Mouse (Mus musculus): ENCODE results near the gene Rasl10a. TPM values are rescaled to one million over a fixed set of nuclear protein-coding genes. Genes with fewer than 3 reads are reported as not detected.
A peak's percentile ranks its signal among the peaks of the same experiment; 100 is the strongest.

The Rasl10a gene
- 0.21 and 0.32 TPM in 2 replicates for polyA plus RNA-seq (2012; rRNA removed)
- polyA plus RNA-seq (2014; fragmentation: Nextera tagmentation; extraction: Ambion mirVana): 0.34 and 0.38 TPM in 2 replicates

DNA sequence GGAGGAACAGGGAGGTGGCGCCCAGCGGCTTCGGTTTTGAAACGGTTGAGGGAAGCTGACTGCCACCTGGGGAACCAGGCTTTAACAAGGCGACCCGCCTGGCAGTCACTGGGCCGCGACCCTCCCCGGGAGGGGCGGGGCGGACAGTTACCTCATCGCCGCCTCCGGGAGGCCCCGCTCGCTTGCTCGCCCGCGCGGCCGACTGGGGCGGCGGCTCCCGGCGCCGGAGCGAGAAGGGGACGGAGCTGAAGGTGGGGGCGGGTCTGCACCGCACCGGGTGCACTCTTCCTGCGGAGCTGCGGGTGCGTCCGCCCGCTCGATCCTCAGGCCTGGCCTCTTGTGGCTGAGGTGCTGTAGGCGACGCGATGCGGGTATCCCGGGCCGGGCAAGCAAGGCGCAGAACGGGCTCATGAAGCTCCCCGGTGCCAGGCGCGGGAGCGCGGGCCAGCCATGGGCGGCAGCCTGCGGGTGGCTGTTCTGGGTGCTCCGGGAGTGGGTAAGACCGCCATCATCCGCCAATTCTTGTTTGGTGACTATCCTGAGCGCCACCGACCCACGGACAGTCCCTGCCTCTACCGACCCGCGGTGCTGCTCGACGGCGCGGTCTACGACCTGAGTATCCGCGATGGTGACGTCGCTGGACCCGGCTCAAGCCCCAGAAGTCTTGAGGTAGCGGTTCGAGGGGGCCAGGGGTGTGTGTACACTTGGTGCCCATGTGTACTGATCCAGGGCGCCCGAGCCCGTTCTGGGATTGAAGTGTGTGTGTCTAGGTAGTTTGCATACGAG is at the start of gene Rasl10a:
Gene Rasl10a (plus strand): TSS at position 273 of the 786 bp plus-strand sequence.
- Histone ChIP-seq H3K4me3 (ENCODE audit: insufficient read depth in 1 of 2, low read depth in 2 of 2, low read length in 2 of 2) (peak within 1 kb of the TSS; percentile 8 to 46; a peak in 3 of 4 replicates), H3K27me3 (ENCODE audit: control insufficient read depth, insufficient read depth, low read length) (peaks cover 79% of the 10 kb centered on the region)
- WGBS (ENCODE audit: insufficient replicate concordance): 2% methylated on average over 75 of the region's 77 CpGs

GRCm38 (mm10) chr11:5008867-5009266 is 49.1 kb upstream of the Rasl10a start:
- Histone ChIP-seq H3K4me2 (ENCODE audit: low read depth) (peak overlapping the region; percentile 83), H3K36me3 (replicated peaks; ENCODE audit: control insufficient read depth, insufficient read depth, low read depth) (peaks cover 24% of the 10 kb centered on the region), H3K4me1 (replicated peaks; ENCODE audit: control insufficient read depth in 2 of 2, insufficient read depth in 2 of 2, low read length in 1 of 2) (peaks cover 56 to 58% of the 10 kb centered on the region in 2 experiments), H3K27ac (peak overlapping the region; percentile 97), H3K9ac (replicated peaks) (peak overlapping the region; percentile 71), H3K27me3 (ENCODE audit: control insufficient read depth, insufficient read depth, low read length) (no peaks in the 10 kb centered on the region), H3K4me3 (ENCODE audit: insufficient read depth in 1 of 2, low read depth in 2 of 2, low read length in 2 of 2) (peak overlapping the region; percentile 21 to 58; a peak in 3 of 4 replicates), H3K9me3 (ENCODE audit: control insufficient read depth, low read length) (no peaks in the 10 kb centered on the region)
- WGBS (ENCODE audit: insufficient replicate concordance): 10% methylated on average over 3 of the region's 3 CpGs
- TF ChIP-seq EP300 (IDR thresholded peaks at IDR 0.05; ENCODE audit: low read depth) (no peak), CTCF (IDR thresholded peaks at IDR 0.05; ENCODE audit: low read depth) (no peak)
- ATAC-seq (ENCODE audit: insufficient read depth) (peak; percentile 76), DNase-seq (ENCODE audit: low read depth in 3 of 3, low spot score in 3 of 3) (no peak)

More for the DNA sequence above, at the start of gene Rasl10a:
- no peak for TF ChIP-seq CTCF (IDR thresholded peaks at IDR 0.05; ENCODE audit: low read depth)
- TF ChIP-seq EP300 (IDR thresholded peaks at IDR 0.05; ENCODE audit: low read depth): no peak
- Histone ChIP-seq H3K4me1 (replicated peaks; ENCODE audit: control insufficient read depth in 2 of 2, insufficient read depth in 2 of 2, low read length in 1 of 2) (no peaks in the 10 kb centered on the region; a peak in 1 of 4 replicates), H3K36me3 (replicated peaks; ENCODE audit: control insufficient read depth, insufficient read depth, low read depth) (no peaks in the 10 kb centered on the region), H3K4me2 (ENCODE audit: low read depth) (peak within 1 kb of the TSS; percentile 59), H3K9me3 (ENCODE audit: control insufficient read depth, low read length) (no peaks in the 10 kb centered on the region), H3K27ac (no peak within 1 kb of the TSS), H3K9ac (replicated peaks) (no peak within 1 kb of the TSS)
- DNase-seq (ENCODE audit: low read depth in 3 of 3, low spot score in 3 of 3): no peak
- ATAC-seq (ENCODE audit: insufficient read depth): no peak

DNA sequence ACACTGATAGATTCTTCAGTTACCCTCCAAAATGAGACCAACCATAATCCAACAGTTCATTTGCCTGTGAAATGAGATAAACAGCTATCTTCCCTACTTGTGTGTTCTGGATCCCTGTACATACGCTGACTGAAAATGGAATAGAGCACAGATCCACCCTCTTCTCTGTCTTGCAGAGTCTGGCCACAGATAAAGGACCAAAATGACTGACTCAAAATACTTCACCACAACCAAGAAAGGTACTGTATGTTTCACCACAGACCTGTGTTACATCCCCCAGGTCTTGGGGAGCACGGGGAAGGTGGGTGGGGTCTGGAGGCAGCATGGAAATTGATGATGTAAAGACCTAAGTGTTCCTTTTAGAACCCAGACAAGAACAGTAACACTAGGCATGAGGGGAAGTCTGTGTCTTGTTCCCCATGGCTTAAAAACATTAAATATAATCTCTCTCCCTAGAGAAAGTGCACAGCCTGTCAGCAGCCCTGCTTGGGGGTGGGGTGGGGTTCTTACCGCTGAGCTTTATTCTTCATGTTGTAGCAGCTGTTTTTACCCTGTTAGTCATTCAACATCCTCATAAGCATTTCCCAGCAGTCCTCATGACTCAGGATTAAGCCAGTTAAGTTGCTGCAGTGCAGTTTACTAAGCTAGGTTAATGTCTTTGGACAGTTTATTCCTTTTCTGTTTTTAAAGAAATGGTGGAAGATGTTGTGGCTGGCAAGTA is 48.4 kb upstream of the Rasl10a start:
- H3K36me3 ChIP-seq (replicated peaks; ENCODE audit: control insufficient read depth, insufficient read depth, low read depth): peaks cover 30% of the 10 kb centered on the region
- peak overlapping the region; percentile 83 for H3K4me2 ChIP-seq (ENCODE audit: low read depth)
- no peaks in the 10 kb centered on the region for H3K9me3 ChIP-seq (ENCODE audit: control insufficient read depth, low read length)
- peaks cover 55 to 56% of the 10 kb centered on the region in 2 experiments for H3K4me1 ChIP-seq (replicated peaks; ENCODE audit: control insufficient read depth in 2 of 2, insufficient read depth in 2 of 2, low read length in 1 of 2)
- ATAC-seq (ENCODE audit: insufficient read depth) (peak; percentile 93), DNase-seq (ENCODE audit: low read depth in 3 of 3, low spot score in 3 of 3) (peak; percentile 70 to 74 (median 74))
- TF ChIP-seq CTCF (IDR thresholded peaks at IDR 0.05; ENCODE audit: low read depth) (no peak), EP300 (IDR thresholded peaks at IDR 0.05; ENCODE audit: low read depth) (peak; percentile 89)
- no peaks in the 10 kb centered on the region for H3K27me3 ChIP-seq (ENCODE audit: control insufficient read depth, insufficient read depth, low read length)
- peak overlapping the region; percentile 97 for H3K27ac ChIP-seq
- H3K9ac ChIP-seq (replicated peaks): peak overlapping the region; percentile 71
- WGBS (ENCODE audit: insufficient replicate concordance): 17% methylated on average over 3 of the region's 3 CpGs
- peak overlapping the region; percentile 58 to 71 for H3K4me3 ChIP-seq (ENCODE audit: insufficient read depth in 1 of 2, low read depth in 2 of 2, low read length in 2 of 2)

GRCm38 (mm10) chr11:5010205-5010604 is 47.7 kb upstream of the Rasl10a start:
- peaks cover 50% of the 10 kb centered on the region in 2 experiments for H3K4me1 ChIP-seq (replicated peaks; ENCODE audit: control insufficient read depth in 2 of 2, insufficient read depth in 2 of 2, low read length in 1 of 2)
- 62% methylated on average over 1 of the region's 1 CpGs for WGBS (ENCODE audit: insufficient replicate concordance)
- H3K9me3 ChIP-seq (ENCODE audit: control insufficient read depth, low read length): no peaks in the 10 kb centered on the region
- no peak for DNase-seq (ENCODE audit: low read depth in 3 of 3, low spot score in 3 of 3)
- H3K27ac ChIP-seq: peak overlapping the region; percentile 97
- H3K27me3 ChIP-seq (ENCODE audit: control insufficient read depth, insufficient read depth, low read length): no peaks in the 10 kb centered on the region
- TF ChIP-seq EP300 (IDR thresholded peaks at IDR 0.05; ENCODE audit: low read depth) (no peak), CTCF (IDR thresholded peaks at IDR 0.05; ENCODE audit: low read depth) (no peak)
- H3K9ac ChIP-seq (replicated peaks): peak overlapping the region; percentile 71
- H3K36me3 ChIP-seq (replicated peaks; ENCODE audit: control insufficient read depth, insufficient read depth, low read depth): peaks cover 36% of the 10 kb centered on the region
- H3K4me2 ChIP-seq (ENCODE audit: low read depth): peak overlapping the region; percentile 83
- no peak for ATAC-seq (ENCODE audit: insufficient read depth)
- H3K4me3 ChIP-seq (ENCODE audit: insufficient read depth in 1 of 2, low read depth in 2 of 2, low read length in 2 of 2): peak overlapping the region; percentile 58 to 71

DNA sequence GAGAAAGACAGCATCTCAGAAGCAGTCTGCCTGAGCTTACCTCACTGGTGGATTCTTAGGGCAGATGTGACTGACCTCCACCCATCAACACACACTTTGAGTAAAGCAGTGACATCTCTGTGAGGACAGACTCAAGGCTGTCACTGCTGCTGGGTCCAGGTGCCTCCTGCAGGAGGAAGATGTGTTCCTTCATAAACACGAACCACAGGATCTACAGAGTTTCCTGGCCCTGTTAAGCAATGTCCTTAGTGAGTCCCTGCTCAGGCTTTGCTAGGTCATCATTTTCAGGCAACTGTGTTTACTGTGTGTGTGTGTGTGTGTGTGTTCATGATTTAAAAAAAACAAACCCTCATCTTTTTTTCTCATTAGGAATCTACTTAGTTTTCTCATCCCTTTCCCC is 46.4 kb upstream of the Rasl10a start:
- Histone ChIP-seq H3K27ac (peak overlapping the region; percentile 33), H3K4me2 (ENCODE audit: low read depth) (peak overlapping the region; percentile 36)
- DNase-seq (ENCODE audit: low read depth in 3 of 3, low spot score in 3 of 3): no peak

More for the DNA sequence above, 46.4 kb upstream of the Rasl10a start:
- ATAC-seq (ENCODE audit: insufficient read depth): no peak
- TF ChIP-seq CTCF (IDR thresholded peaks at IDR 0.05; ENCODE audit: low read depth) (no peak), EP300 (IDR thresholded peaks at IDR 0.05; ENCODE audit: low read depth) (no peak)
- Histone ChIP-seq H3K9ac (replicated peaks) (no peak overlapping the region), H3K36me3 (replicated peaks; ENCODE audit: control insufficient read depth, insufficient read depth, low read depth) (peaks cover 48% of the 10 kb centered on the region), H3K27me3 (ENCODE audit: control insufficient read depth, insufficient read depth, low read length) (no peaks in the 10 kb centered on the region), H3K4me3 (ENCODE audit: insufficient read depth in 1 of 2, low read depth in 2 of 2, low read length in 2 of 2) (no peak overlapping the region), H3K9me3 (ENCODE audit: control insufficient read depth, low read length) (no peaks in the 10 kb centered on the region), H3K4me1 (replicated peaks; ENCODE audit: control insufficient read depth in 2 of 2, insufficient read depth in 2 of 2, low read length in 1 of 2) (peaks cover 38 to 39% of the 10 kb centered on the region in 2 experiments)
- WGBS (ENCODE audit: insufficient replicate concordance): 56% methylated on average over 1 of the region's 1 CpGs
